Mouse (Mus musculus) CH12.LX (cell line): Measurements from ENCODE around the gene Foxp1. TPM values are rescaled to one million over a fixed set of nuclear protein-coding genes. Genes with fewer than 3 reads are reported as not detected.

Experiments used
- DNase-seq: peaks from one replicate; pipeline ENCODE4 v3.0.0-alpha.2; 2013; ENCODE audit errors: extremely low read depth
- H3K27ac ChIP-seq: 2 replicates; pipeline ENCODE4 v1.5.1; 2012; ENCODE audit warnings: low read depth, mild to moderate bottlenecking, control low read depth, moderate library complexity; ENCODE audit not compliant: insufficient read depth
- H3K27me3 ChIP-seq: replicated peaks from 2 replicates; pipeline ENCODE3; 2012; ENCODE audit warnings: inconsistent platforms
- H3K36me3 ChIP-seq, 2 experiments: replicated peaks in 1 of 2; 2 replicates each; pipeline versions ENCODE3 to v1.6.1; 2012; ENCODE audit warnings: inconsistent platforms in 1 of 2, low read length in 1 of 2, mild to moderate bottlenecking in 1 of 2, mixed read lengths in 1 of 2, moderate library complexity in 1 of 2; ENCODE audit not compliant: control insufficient read depth in 1 of 2, insufficient read depth in 1 of 2
- H3K4me1 ChIP-seq, 2 experiments: 2 replicates each; pipeline ENCODE4 v1.6.1; 2012; ENCODE audit warnings: inconsistent platforms in 1 of 2, moderate library complexity in 1 of 2; ENCODE audit not compliant: insufficient read depth in 2 of 2, control insufficient read depth in 1 of 2
- H3K4me2 ChIP-seq: 2 replicates; pipeline ENCODE4 v1.6.1; 2012; ENCODE audit warnings: low read depth, mild to moderate bottlenecking, control low read depth; ENCODE audit not compliant: poor library complexity, insufficient read depth, severe bottlenecking
- H3K4me3 ChIP-seq, 3 experiments: fragments of 150-350 bp in 1 of 3; sonication (generic) in 1 of 3; replicated peaks in 1 of 3; 2 replicates each; pipeline versions ENCODE3 to v1.5.1; 2011 to 2012; ENCODE audit warnings: low read depth in 2 of 3, low read length in 2 of 3, mild to moderate bottlenecking in 2 of 3, moderate library complexity in 2 of 3, control low read depth in 1 of 3, improper control_type of control experiment in 1 of 3, inconsistent platforms in 1 of 3, mixed read lengths in 1 of 3; ENCODE audit not compliant: poor library complexity in 1 of 3
- H3K79me2 ChIP-seq: replicated peaks from 2 replicates; pipeline ENCODE4 v1.6.1; 2012; ENCODE audit warnings: mild to moderate bottlenecking, moderate library complexity; ENCODE audit not compliant: control insufficient read depth, poor library complexity, insufficient read depth, severe bottlenecking; ENCODE audit errors: extremely low read depth
- H3K9ac ChIP-seq: 2 replicates; pipeline ENCODE4 v1.6.1; 2012; ENCODE audit warnings: low read depth, mild to moderate bottlenecking, control low read depth, moderate library complexity; ENCODE audit not compliant: insufficient read depth
- H3K9me3 ChIP-seq: replicated peaks from 2 replicates; pipeline ENCODE3; 2012; ENCODE audit warnings: low read length, inconsistent platforms, mixed read lengths
- CHD1 ChIP-seq: IDR thresholded peaks from 2 replicates; pipeline ENCODE4 v1.6.1; 2012; ENCODE audit warnings: low read depth, low read length, improper control_type of control experiment, inconsistent platforms
- CHD2 ChIP-seq: IDR thresholded peaks from 2 replicates; pipeline ENCODE4 v1.6.1; 2011; ENCODE audit warnings: low read length, improper control_type of control experiment
- CTCF ChIP-seq, 2 experiments: IDR thresholded peaks in 1 of 2; conservative IDR thresholded peaks in 1 of 2; 2 replicates each; pipeline ENCODE4 v1.5.1; 2011 to 2012; ENCODE audit warnings: low read depth in 2 of 2, low read length in 2 of 2, improper control_type of control experiment in 1 of 2, inconsistent platforms in 1 of 2, mild to moderate bottlenecking in 1 of 2, moderate library complexity in 1 of 2
- EP300 ChIP-seq: IDR thresholded peaks from 2 replicates; pipeline ENCODE4 v1.6.1; 2011; ENCODE audit warnings: low read length, improper control_type of control experiment
- ETS1 ChIP-seq: conservative IDR thresholded peaks from 2 replicates; pipeline ENCODE4 v1.6.1; 2012; ENCODE audit warnings: low read depth, mild to moderate bottlenecking, inconsistent platforms, low read length, improper control_type of control experiment, moderate library complexity
- IRF4 ChIP-seq: IDR thresholded peaks from 2 replicates; pipeline ENCODE4 v1.6.1; 2014; ENCODE audit warnings: low read depth, mild to moderate bottlenecking, inconsistent platforms, low read length, improper control_type of control experiment
- MAX ChIP-seq: IDR thresholded peaks from 2 replicates; pipeline ENCODE4 v1.6.1; 2011; ENCODE audit warnings: low read length, improper control_type of control experiment
- MAZ ChIP-seq: IDR thresholded peaks from 2 replicates; pipeline ENCODE4 v1.6.1; 2012; ENCODE audit warnings: low read depth, mild to moderate bottlenecking, inconsistent platforms, low read length, improper control_type of control experiment, moderate library complexity
- MXI1 ChIP-seq: IDR thresholded peaks from 2 replicates; pipeline ENCODE4 v1.6.1; 2011; ENCODE audit warnings: mild to moderate bottlenecking, low read depth, low read length, improper control_type of control experiment
- NELFE ChIP-seq: IDR thresholded peaks from 2 replicates; pipeline ENCODE4 v1.6.1; 2011; ENCODE audit warnings: low read depth, low read length, improper control_type of control experiment
- POLR2AphosphoS2 ChIP-seq: IDR thresholded peaks from 2 replicates; pipeline ENCODE4 v1.6.1; 2011; ENCODE audit warnings: low read depth, low read length, improper control_type of control experiment
- RCOR1 ChIP-seq: conservative IDR thresholded peaks from 2 replicates; pipeline ENCODE4 v1.6.1; 2012; ENCODE audit warnings: low read depth, mild to moderate bottlenecking, inconsistent platforms, low read length, improper control_type of control experiment
- SMC3 ChIP-seq: IDR thresholded peaks from 2 replicates; pipeline ENCODE4 v1.6.1; 2011; ENCODE audit warnings: low read depth, low read length, improper control_type of control experiment
- TBP ChIP-seq: conservative IDR thresholded peaks from 2 replicates; pipeline ENCODE4 v1.6.1; 2011; ENCODE audit warnings: low read depth, low read length, improper control_type of control experiment
- UBTF ChIP-seq: IDR thresholded peaks from 2 replicates; pipeline ENCODE4 v1.6.1; 2012; ENCODE audit warnings: low read depth, mild to moderate bottlenecking, inconsistent platforms, low read length, improper control_type of control experiment, moderate library complexity
- ZC3H11A ChIP-seq: IDR thresholded peaks from 2 replicates; pipeline ENCODE4 v1.6.1; 2012; ENCODE audit warnings: low read depth, mild to moderate bottlenecking, inconsistent platforms, low read length, improper control_type of control experiment
- ZMIZ1 ChIP-seq: IDR thresholded peaks from 2 replicates; pipeline ENCODE4 v1.6.1; 2012; ENCODE audit warnings: low read depth, mild to moderate bottlenecking, inconsistent platforms, low read length, improper control_type of control experiment
- ZNF384 ChIP-seq: IDR thresholded peaks from 2 replicates; pipeline ENCODE4 v1.6.1; 2012; ENCODE audit warnings: low read depth, low read length, improper control_type of control experiment, inconsistent platforms
- dilution Hi-C: fragments of 300-500 bp; cut with MboI; formaldehyde crosslinking; loops from 2 replicates; pipeline ENCODE4 v1.14.3; 2020; ENCODE audit warnings: low sequenced_read_pairs; ENCODE audit not compliant: extremely low pct_unique_long_range_greater_than_20kb, extremely low pct_ligation_motif_present
- in situ Hi-C: fragments of 300-500 bp; cut with MboI; formaldehyde crosslinking; loops from 3 replicates; pipeline ENCODE4 v1.14.3; 2019; ENCODE audit warnings: low sequenced_read_pairs, low pct_ligation_motif_present, low pct_unique_long_range_greater_than_20kb, mixed read lengths
- polyA plus RNA-seq: library from polyadenylated mRNA; unstranded; fragments of >175 nt; gene quantifications from 2 replicates; pipeline ENCODE4 v1.2.1, GENCODE M21; 2012; ENCODE audit warnings: low read depth; ENCODE audit not compliant: insufficient read length
- total RNA-seq, 2 experiments: library from RNA; depleted of rRNA; stranded (reverse); fragments of 300-350 nt in 1 of 2; fragments of >200 nt in 1 of 2; gene quantifications; 2 replicates each; pipeline ENCODE4 v1.2.3; 2012 to 2014

Foxp1 gene
- total and polyA plus RNA-seq, 3 experiments, result 66.5 to 105 (median 87.4) TPM

- TF ChIP-seq ZMIZ1 (0 out of 2 replicates have a peak, but pooled peaks have one; percentile 51), ZNF384 (no peak), MAZ (peak; percentile 75), ETS1 (peak; percentile 45), IRF4 (0 out of 2 replicates have a peak, but pooled peaks have one; percentile 42), NELFE (0 out of 2 replicates have a peak, but pooled peaks have one; percentile 33), CTCF (conservative IDR thresholded peaks at IDR 0.05 in 1 of 2, IDR thresholded peaks at IDR 0.05 in 1 of 2; ENCODE audit: low read depth in 2 of 2, low read length in 2 of 2) (no peak), RCOR1 (0 out of 2 replicates have a peak, but pooled peaks have one; percentile 66), UBTF (no peak), CHD2 (peak; percentile 51), SMC3 (no peak), POLR2AphosphoS2 (0 out of 2 replicates have a peak, but pooled peaks have one; percentile 34), TBP (0 out of 2 replicates have a peak, but pooled peaks have one; percentile 25), MXI1 (0 out of 2 replicates have a peak, but pooled peaks have one; percentile 35)
These were observed 527.6 kb downstream of the Foxp1 start (continued) for GRCm38 (mm10) chr6:98994902-98995301.

GRCm38 (mm10) chr6:98994104-98994787, 528.3 kb downstream of the Foxp1 start:
- dilution Hi-C loops, result no loop called here
- no peak for TF ChIP-seq CHD2
- no peak for TF ChIP-seq ZC3H11A
- no peak for TF ChIP-seq ETS1
- no peak for TF ChIP-seq POLR2AphosphoS2
- TF ChIP-seq CHD1, result 0 out of 2 replicates have a peak, but pooled peaks have one; percentile 25
- no peak for TF ChIP-seq ZMIZ1
- no peak for TF ChIP-seq IRF4
- no peak for TF ChIP-seq EP300
- TF ChIP-seq MAX, result 0 out of 2 replicates have a peak, but pooled peaks have one; percentile 30
- TF ChIP-seq, all 38 proteins: peak for 2
- H3K27ac ChIP-seq, result peak overlapping the region; percentile 72

More at GRCm38 (mm10) chr6:98994104-98994787, 528.3 kb downstream of the Foxp1 start:
- Histone ChIP-seq H3K79me2 (peaks cover 96% of the 10 kb centered on the region), H3K4me1 (peaks cover 31 to 93% of the 10 kb centered on the region in 2 experiments), H3K4me2 (peak overlapping the region; percentile 82), H3K4me3 (peak overlapping the region in 1 of 3 experiments; percentile 37), H3K9me3 (no peaks in the 10 kb centered on the region), H3K36me3 (peaks cover 45 to 55% of the 10 kb centered on the region in 2 experiments), H3K9ac (peak overlapping the region; percentile 17; the same call in 1 of the 2 replicates), H3K27me3 (no peaks in the 10 kb centered on the region)
- DNase-seq, result peak; percentile 38
- in situ Hi-C loops, result no loop called here
